Mouse (Mus musculus): ENCODE measurements around the gene Vti1b.

GRCm38 (mm10) chr12:79170421-79170820 is 2.0 kb downstream of the Vti1b start:
- TF ChIP-seq POLR2A (IDR thresholded peaks at IDR 0.05; ENCODE audit: control insufficient read depth, extremely low read depth, insufficient read depth, low read length, poor library complexity) (no peak), CTCF (IDR thresholded peaks at IDR 0.05; ENCODE audit: borderline replicate concordance, control insufficient read depth, extremely low read depth, insufficient read depth, low read length, poor library complexity) (no peak)

Measured in thymus, adult 2 months (tissue).